Mouse (Mus musculus) bone marrow macrophage, adult 2 months (primary cell): ENCODE data around the gene Hoxd10.

Experiments
- CTCF ChIP-seq: IDR thresholded peaks from 2 replicates; pipeline ENCODE4 v1.5.1; 2012; ENCODE audit warnings: low read depth, mild to moderate bottlenecking, low read length, moderate library complexity
- POLR2A ChIP-seq: IDR thresholded peaks from 2 replicates; pipeline ENCODE4 v1.6.1; 2012; ENCODE audit warnings: mild to moderate bottlenecking, low read depth, low read length, borderline replicate concordance

DNA sequence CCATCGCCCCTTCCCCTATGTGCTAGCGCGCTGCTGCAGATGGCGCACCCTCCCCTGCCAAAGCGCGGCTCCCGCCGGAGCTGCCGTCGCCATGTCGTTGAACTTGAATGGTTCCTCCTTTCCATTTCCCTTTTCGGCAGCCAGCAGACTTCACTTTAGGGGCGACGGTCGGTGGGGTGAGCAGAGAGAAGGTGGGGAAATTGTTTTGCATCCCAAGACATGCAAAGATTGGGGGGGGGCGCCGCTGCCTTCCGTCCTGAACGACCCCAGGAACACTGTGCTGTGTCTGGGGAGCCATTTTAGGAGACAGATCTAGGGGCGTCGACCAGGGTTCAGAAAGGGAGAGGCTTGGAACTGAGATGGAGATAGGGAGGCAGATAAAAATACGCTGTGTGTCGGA is 11.7 kb upstream of the Hoxd10 start:
- TF ChIP-seq CTCF = no peak
- no peak for TF ChIP-seq POLR2A
